Mouse (Mus musculus): ENCODE measurements at regions not wholly inside any gene's neighbourhood (a gene's known extent, or its start where the extent isn't known, plus 50 kb on each side); places are given as distances from the start of the nearest gene placed in this dataset.

GRCm38 (mm10) chr9:50257162-50257561 lies 87.6 kb downstream of the Rpl10-ps3 start:
- no peak for ATAC-seq (ENCODE audit: low read depth)
- H3K9me3 ChIP-seq (ENCODE audit: control insufficient read depth, low read length): no peaks in the 10 kb centered on the region
- WGBS: 72% methylated on average over 3 of the region's 3 CpGs
- no peaks in the 10 kb centered on the region for H3K36me3 ChIP-seq (ENCODE audit: control insufficient read depth, insufficient read depth, low read length)
- H3K4me1 ChIP-seq (ENCODE audit: control insufficient read depth, insufficient read depth, low read length): no peaks in the 10 kb centered on the region
- H3K27ac ChIP-seq (replicated peaks; ENCODE audit: low read depth, low read length): no peak overlapping the region
- no peak overlapping the region for H3K9ac ChIP-seq (ENCODE audit: low read depth, low read length)
- no peak for DNase-seq (ENCODE audit: low spot score)
- no peak overlapping the region for H3K4me2 ChIP-seq (ENCODE audit: low read depth, low read length)
- H3K27me3 ChIP-seq (replicated peaks; ENCODE audit: control insufficient read depth, insufficient read depth, low read length): no peaks in the 10 kb centered on the region
- no peak overlapping the region for H3K4me3 ChIP-seq (ENCODE audit: low read depth, low read length)

GRCm38 (mm10) chr9:50244982-50245671 lies 99.6 kb downstream of the Rpl10-ps3 start:
- no peak overlapping the region for H3K4me2 ChIP-seq (ENCODE audit: low read depth, low read length)
- H3K9me3 ChIP-seq (ENCODE audit: control insufficient read depth, low read length): no peaks in the 10 kb centered on the region
- peak; percentile 70 for DNase-seq (ENCODE audit: low spot score)
- H3K9ac ChIP-seq (ENCODE audit: low read depth, low read length): no peak overlapping the region
- no peak overlapping the region for H3K4me3 ChIP-seq (ENCODE audit: low read depth, low read length)
- no peaks in the 10 kb centered on the region for H3K36me3 ChIP-seq (ENCODE audit: control insufficient read depth, insufficient read depth, low read length)
- no peaks in the 10 kb centered on the region for H3K27me3 ChIP-seq (replicated peaks; ENCODE audit: control insufficient read depth, insufficient read depth, low read length)
- peak; percentile 76; the same call in 1 of the 2 replicates for ATAC-seq (ENCODE audit: low read depth)
- H3K27ac ChIP-seq (replicated peaks; ENCODE audit: low read depth, low read length): no peak overlapping the region
- no peaks in the 10 kb centered on the region for H3K4me1 ChIP-seq (ENCODE audit: control insufficient read depth, insufficient read depth, low read length)
- 61% methylated on average over 5 of the region's 5 CpGs for WGBS

- Histone ChIP-seq H3K27me3 (replicated peaks; ENCODE audit: control insufficient read depth, insufficient read depth, low read length) (no peaks in the 10 kb centered on the region), H3K9ac (ENCODE audit: low read depth, low read length) (no peak overlapping the region), H3K9me3 (ENCODE audit: control insufficient read depth, low read length) (no peaks in the 10 kb centered on the region), H3K36me3 (ENCODE audit: control insufficient read depth, insufficient read depth, low read length) (no peaks in the 10 kb centered on the region), H3K27ac (replicated peaks; ENCODE audit: low read depth, low read length) (no peak overlapping the region), H3K4me3 (ENCODE audit: low read depth, low read length) (no peak overlapping the region), H3K4me2 (ENCODE audit: low read depth, low read length) (no peak overlapping the region), H3K4me1 (ENCODE audit: control insufficient read depth, insufficient read depth, low read length) (peaks cover 3% of the 10 kb centered on the region; the same call in 1 of the 2 replicates)
- ATAC-seq (ENCODE audit: low read depth) (no peak), DNase-seq (ENCODE audit: low spot score) (peak; percentile 8)
- 48% methylated on average over 8 of the region's 8 CpGs for WGBS
Measured at GRCm38 (mm10) chr9:50240923-50241322, 103.8 kb downstream of the Rpl10-ps3 start.

GRCm38 (mm10) chr9:50235908-50236307 lies 108.9 kb downstream of the Rpl10-ps3 start:
- H3K27ac ChIP-seq (replicated peaks; ENCODE audit: low read depth, low read length): peak overlapping the region; percentile 31
- peak; percentile 82; the same call in 1 of the 2 replicates for ATAC-seq (ENCODE audit: low read depth)

GRCm38 (mm10) chr9:50234655-50235054 lies 110.1 kb downstream of the Rpl10-ps3 start:
- H3K9me3 ChIP-seq (ENCODE audit: control insufficient read depth, low read length): no peaks in the 10 kb centered on the region

More at GRCm38 (mm10) chr9:50235908-50236307, 108.9 kb downstream of the Rpl10-ps3 start:
- no peaks in the 10 kb centered on the region for H3K27me3 ChIP-seq (replicated peaks; ENCODE audit: control insufficient read depth, insufficient read depth, low read length)
- WGBS: 19% methylated on average over 1 of the region's 1 CpGs
- H3K4me2 ChIP-seq (ENCODE audit: low read depth, low read length): no peak overlapping the region
- no peak overlapping the region for H3K9ac ChIP-seq (ENCODE audit: low read depth, low read length)
- DNase-seq (ENCODE audit: low spot score): peak; percentile 80
- H3K36me3 ChIP-seq (ENCODE audit: control insufficient read depth, insufficient read depth, low read length): no peaks in the 10 kb centered on the region
- H3K4me3 ChIP-seq (ENCODE audit: low read depth, low read length): no peak overlapping the region
- H3K9me3 ChIP-seq (ENCODE audit: control insufficient read depth, low read length): no peaks in the 10 kb centered on the region
- H3K4me1 ChIP-seq (ENCODE audit: control insufficient read depth, insufficient read depth, low read length): peaks cover 8% of the 10 kb centered on the region; the same call in 1 of the 2 replicates

GRCm38 (mm10) chr9:50232958-50233510 lies 111.7 kb downstream of the Rpl10-ps3 start:
- DNase-seq (ENCODE audit: low spot score) (no peak), ATAC-seq (ENCODE audit: low read depth) (no peak)
- WGBS: 71% methylated on average over 4 of the region's 4 CpGs
- Histone ChIP-seq H3K4me1 (ENCODE audit: control insufficient read depth, insufficient read depth, low read length) (peaks cover 8% of the 10 kb centered on the region; the same call in 1 of the 2 replicates), H3K4me3 (ENCODE audit: low read depth, low read length) (no peak overlapping the region), H3K9me3 (ENCODE audit: control insufficient read depth, low read length) (no peaks in the 10 kb centered on the region), H3K27ac (replicated peaks; ENCODE audit: low read depth, low read length) (no peak overlapping the region), H3K9ac (ENCODE audit: low read depth, low read length) (no peak overlapping the region), H3K36me3 (ENCODE audit: control insufficient read depth, insufficient read depth, low read length) (no peaks in the 10 kb centered on the region), H3K27me3 (replicated peaks; ENCODE audit: control insufficient read depth, insufficient read depth, low read length) (no peaks in the 10 kb centered on the region), H3K4me2 (ENCODE audit: low read depth, low read length) (no peak overlapping the region)

More at GRCm38 (mm10) chr9:50234655-50235054, 110.1 kb downstream of the Rpl10-ps3 start:
- WGBS: 81% methylated on average over 6 of the region's 6 CpGs
- Histone ChIP-seq H3K27ac (replicated peaks; ENCODE audit: low read depth, low read length) (no peak overlapping the region), H3K4me2 (ENCODE audit: low read depth, low read length) (no peak overlapping the region), H3K4me3 (ENCODE audit: low read depth, low read length) (no peak overlapping the region), H3K4me1 (ENCODE audit: control insufficient read depth, insufficient read depth, low read length) (peaks cover 8% of the 10 kb centered on the region; the same call in 1 of the 2 replicates), H3K27me3 (replicated peaks; ENCODE audit: control insufficient read depth, insufficient read depth, low read length) (no peaks in the 10 kb centered on the region), H3K36me3 (ENCODE audit: control insufficient read depth, insufficient read depth, low read length) (no peaks in the 10 kb centered on the region), H3K9ac (ENCODE audit: low read depth, low read length) (no peak overlapping the region)
- ATAC-seq (ENCODE audit: low read depth) (no peak), DNase-seq (ENCODE audit: low spot score) (no peak)

GRCm38 (mm10) chr9:50210481-50210880 lies 134.3 kb downstream of the Rpl10-ps3 start:
- 44% methylated on average over 5 of the region's 5 CpGs for WGBS
- peak; percentile 13 for DNase-seq (ENCODE audit: low spot score)
- H3K27ac ChIP-seq (replicated peaks; ENCODE audit: low read depth, low read length): no peak overlapping the region
- no peak for ATAC-seq (ENCODE audit: low read depth)
- no peak overlapping the region for H3K9ac ChIP-seq (ENCODE audit: low read depth, low read length)
- no peak overlapping the region for H3K4me2 ChIP-seq (ENCODE audit: low read depth, low read length)
- no peaks in the 10 kb centered on the region for H3K36me3 ChIP-seq (ENCODE audit: control insufficient read depth, insufficient read depth, low read length)
- H3K4me3 ChIP-seq (ENCODE audit: low read depth, low read length): no peak overlapping the region
- no peaks in the 10 kb centered on the region for H3K9me3 ChIP-seq (ENCODE audit: control insufficient read depth, low read length)
- H3K27me3 ChIP-seq (replicated peaks; ENCODE audit: control insufficient read depth, insufficient read depth, low read length): no peaks in the 10 kb centered on the region
- no peaks in the 10 kb centered on the region for H3K4me1 ChIP-seq (ENCODE audit: control insufficient read depth, insufficient read depth, low read length)

GRCm38 (mm10) chr9:50199422-50200218 lies 145.1 kb downstream of the Rpl10-ps3 start:
- Histone ChIP-seq H3K9ac (ENCODE audit: low read depth, low read length) (no peak overlapping the region), H3K4me3 (ENCODE audit: low read depth, low read length) (no peak overlapping the region), H3K4me2 (ENCODE audit: low read depth, low read length) (no peak overlapping the region), H3K27ac (replicated peaks; ENCODE audit: low read depth, low read length) (no peak overlapping the region), H3K9me3 (ENCODE audit: control insufficient read depth, low read length) (no peaks in the 10 kb centered on the region), H3K27me3 (replicated peaks; ENCODE audit: control insufficient read depth, insufficient read depth, low read length) (no peaks in the 10 kb centered on the region), H3K36me3 (ENCODE audit: control insufficient read depth, insufficient read depth, low read length) (no peaks in the 10 kb centered on the region), H3K4me1 (ENCODE audit: control insufficient read depth, insufficient read depth, low read length) (no peaks in the 10 kb centered on the region)
- no peak for ATAC-seq (ENCODE audit: low read depth)
- peak; percentile 18 for DNase-seq (ENCODE audit: low spot score)
- 61% methylated on average over 7 of the region's 7 CpGs for WGBS

All from embryonic facial prominence, embryonic 14.5 days (tissue).